Mouse (Mus musculus) cerebellum, postnatal 25 days (tissue): ENCODE data around the gene Slc15a5.
A peak's percentile ranks its signal among the peaks of the same experiment; 100 is the strongest.

Source experiments
- DNase-seq, 2 experiments: peaks; one replicate each; pipeline ENCODE4 v3.0.0; 2021; ENCODE audit warnings: mixed read lengths in 2 of 2

Gene Slc15a5

GRCm38 (mm10) chr6:137957630-137958029, 122.1 kb downstream of the Slc15a5 start:
- no peak for DNase-seq

- DNase-seq, result no peak
Measured at GRCm38 (mm10) chr6:137956783-137957429, 122.8 kb downstream of the Slc15a5 start.

GRCm38 (mm10) chr6:137946520-137946919, 133.2 kb downstream of the Slc15a5 start:
- no peak for DNase-seq

- no peak for DNase-seq
Measured at GRCm38 (mm10) chr6:137940374-137941218, 139.1 kb downstream of the Slc15a5 start.

- no peak for DNase-seq
Measured at GRCm38 (mm10) chr6:137937541-137937940, 142.2 kb downstream of the Slc15a5 start.

GRCm38 (mm10) chr6:137936268-137936667, 143.4 kb downstream of the Slc15a5 start:
- DNase-seq, result no peak

- DNase-seq, result no peak
Measured at GRCm38 (mm10) chr6:137935857-137936256, 143.9 kb downstream of the Slc15a5 start.

GRCm38 (mm10) chr6:137935341-137935740, 144.4 kb downstream of the Slc15a5 start:
- DNase-seq, result peak; percentile 10 to 42

- peak; percentile 13 to 55 for DNase-seq
Measured at GRCm38 (mm10) chr6:137934545-137935298, 145.0 kb downstream of the Slc15a5 start.
